Mouse (Mus musculus) lung, embryonic 16.5 days (tissue): ENCODE measurements around the gene Gm19345. TPM values are rescaled to one million over a fixed set of nuclear protein-coding genes. Genes with fewer than 3 reads are reported as not detected.
A peak's percentile ranks its signal among the peaks of the same experiment; 100 is the strongest.

Source experiments
- ATAC-seq: fragments of 200-750 bp; cut with Nextera tagmentation; 2 replicates; pipeline ENCODE4 v1.8.0; 2017; ENCODE audit warnings: low read depth, mild to moderate bottlenecking, moderate library complexity
- H3K27ac ChIP-seq: fragments of 300-500 bp; sonication (generic); 2 replicates; pipeline ENCODE4 v1.5.1; 2014; ENCODE audit warnings: mild to moderate bottlenecking, control low read depth, low read length
- H3K27me3 ChIP-seq: fragments of 300-500 bp; sonication (generic); 2 replicates; pipeline ENCODE4 v1.6.1; 2014; ENCODE audit warnings: low read depth, low read length, mixed read lengths; ENCODE audit not compliant: control insufficient read depth, insufficient read depth
- H3K36me3 ChIP-seq: fragments of 300-500 bp; sonication (generic); 2 replicates; pipeline ENCODE4 v1.6.1; 2014; ENCODE audit warnings: low read length; ENCODE audit not compliant: control insufficient read depth, insufficient read depth
- H3K4me1 ChIP-seq: fragments of 300-500 bp; sonication (generic); replicated peaks from 2 replicates; pipeline ENCODE4 v1.6.1; 2014; ENCODE audit warnings: low read length, mixed read lengths; ENCODE audit not compliant: control insufficient read depth, insufficient read depth
- H3K4me2 ChIP-seq: fragments of 300-500 bp; sonication (generic); 2 replicates; pipeline ENCODE4 v1.6.1; 2014; ENCODE audit warnings: low read depth, low read length, control low read depth
- H3K4me3 ChIP-seq: fragments of 300-500 bp; sonication (generic); 2 replicates; pipeline ENCODE4 v1.5.1; 2014; ENCODE audit warnings: mild to moderate bottlenecking, low read length, control low read depth
- H3K9ac ChIP-seq: fragments of 300-500 bp; sonication (generic); 2 replicates; pipeline ENCODE4 v1.6.1; 2014; ENCODE audit warnings: low read length, control low read depth
- H3K9me3 ChIP-seq: fragments of 300-500 bp; sonication (generic); 2 replicates; pipeline ENCODE4 v1.6.1; 2016; ENCODE audit warnings: low read length; ENCODE audit not compliant: control insufficient read depth
- WGBS: fragments of 180-500 bp; shearing (Covaris S2); extraction: QIAGEN DNeasy Blood & Tissue Kit; methylation state at CpG from one replicate; pipeline ENCODE4 v1.1.7; 2014; 5-methylcytosine and 5-hydroxymethylcytosine counted together
- polyA plus RNA-seq: library from polyadenylated mRNA; unstranded; fragments of >200 nt; fragmentation: Nextera tagmentation; extraction: Ambion mirVana; gene quantifications from 2 replicates; pipeline ENCODE4 v1.2.1, GENCODE M21; 2015

The Gm19345 gene
- polyA plus RNA-seq, 1 experiment from 2014 or later: 0.15 TPM

- WGBS: 75% methylated on average over 9 of the region's 9 CpGs
- Histone ChIP-seq H3K27ac (no peak within 1 kb of the TSS), H3K36me3 (no peaks in the 10 kb centered on the region), H3K4me2 (no peak within 1 kb of the TSS), H3K27me3 (no peaks in the 10 kb centered on the region; the same call in 1 of the 2 replicates), H3K9ac (no peak within 1 kb of the TSS), H3K4me3 (no peak within 1 kb of the TSS), H3K4me1 (no peaks in the 10 kb centered on the region), H3K9me3 (no peaks in the 10 kb centered on the region)
- ATAC-seq: no peak
Measured at GRCm38 (mm10) chr7:19861199-19861598, 9.4 kb downstream of the Gm19345 start, which contains the start of gene Ceacam16. Ceacam16 (minus strand) TSS chr7:19861299.

GRCm38 (mm10) chr7:19864241-19864640, 12.4 kb downstream of the Gm19345 start:
- no peak overlapping the region for H3K9ac ChIP-seq
- 18% methylated on average over 2 of the region's 2 CpGs for WGBS
- no peaks in the 10 kb centered on the region for H3K4me1 ChIP-seq
- no peak for ATAC-seq
- no peaks in the 10 kb centered on the region for H3K36me3 ChIP-seq
- no peak overlapping the region for H3K4me3 ChIP-seq
- no peak overlapping the region for H3K27ac ChIP-seq
- H3K4me2 ChIP-seq: no peak overlapping the region
- no peaks in the 10 kb centered on the region for H3K27me3 ChIP-seq
- H3K9me3 ChIP-seq: no peaks in the 10 kb centered on the region

- no peaks in the 10 kb centered on the region for H3K36me3 ChIP-seq
- WGBS: 51% methylated on average over 8 of the region's 8 CpGs
Measured at GRCm38 (mm10) chr7:19865246-19866036, 13.6 kb downstream of the Gm19345 start.

GRCm38 (mm10) chr7:19866490-19866889, 14.7 kb downstream of the Gm19345 start:
- Histone ChIP-seq H3K9me3 (no peaks in the 10 kb centered on the region), H3K4me3 (no peak overlapping the region), H3K9ac (no peak overlapping the region), H3K4me1 (peaks cover 1% of the 10 kb centered on the region; the same call in 1 of the 2 replicates), H3K36me3 (no peaks in the 10 kb centered on the region), H3K27me3 (no peaks in the 10 kb centered on the region), H3K4me2 (no peak overlapping the region), H3K27ac (no peak overlapping the region)
- WGBS: 75% methylated on average over 6 of the region's 6 CpGs
- ATAC-seq: no peak

More at GRCm38 (mm10) chr7:19865246-19866036, 13.6 kb downstream of the Gm19345 start:
- ATAC-seq: no peak
- Histone ChIP-seq H3K9me3 (no peaks in the 10 kb centered on the region), H3K4me2 (no peak overlapping the region), H3K4me3 (no peak overlapping the region), H3K27ac (no peak overlapping the region), H3K4me1 (no peaks in the 10 kb centered on the region), H3K27me3 (no peaks in the 10 kb centered on the region), H3K9ac (no peak overlapping the region)

- H3K9me3 ChIP-seq: no peaks in the 10 kb centered on the region
- no peak overlapping the region for H3K27ac ChIP-seq
- peaks cover 3% of the 10 kb centered on the region; the same call in 1 of the 2 replicates for H3K4me1 ChIP-seq
- H3K4me3 ChIP-seq: no peak overlapping the region
- no peaks in the 10 kb centered on the region for H3K27me3 ChIP-seq
- no peak overlapping the region for H3K9ac ChIP-seq
- no peaks in the 10 kb centered on the region for H3K36me3 ChIP-seq
- ATAC-seq: no peak
- H3K4me2 ChIP-seq: no peak overlapping the region
- 69% methylated on average over 16 of the region's 16 CpGs for WGBS
Measured at GRCm38 (mm10) chr7:19867751-19868399, 16.1 kb downstream of the Gm19345 start.

- H3K4me3 ChIP-seq: no peak overlapping the region
- H3K36me3 ChIP-seq: no peaks in the 10 kb centered on the region
- H3K4me2 ChIP-seq: no peak overlapping the region
- H3K27ac ChIP-seq: no peak overlapping the region
- ATAC-seq: 0 out of 2 replicates have a peak, but pooled peaks have one; percentile 39
- peaks cover 6% of the 10 kb centered on the region; the same call in 1 of the 2 replicates for H3K4me1 ChIP-seq
- H3K27me3 ChIP-seq: no peaks in the 10 kb centered on the region
- H3K9me3 ChIP-seq: no peaks in the 10 kb centered on the region
- 45% methylated on average over 10 of the region's 10 CpGs for WGBS
- H3K9ac ChIP-seq: no peak overlapping the region
Measured at GRCm38 (mm10) chr7:19871137-19871621, 19.4 kb downstream of the Gm19345 start.

GRCm38 (mm10) chr7:19871943-19872601, 20.3 kb downstream of the Gm19345 start:
- H3K9me3 ChIP-seq: no peaks in the 10 kb centered on the region
- H3K4me2 ChIP-seq: no peak overlapping the region
- WGBS: 37% methylated on average over 5 of the region's 5 CpGs
- H3K4me3 ChIP-seq: no peak overlapping the region
- no peak overlapping the region for H3K27ac ChIP-seq
- no peaks in the 10 kb centered on the region for H3K36me3 ChIP-seq
- no peak overlapping the region for H3K9ac ChIP-seq
- peaks cover 7% of the 10 kb centered on the region; the same call in 1 of the 2 replicates for H3K4me1 ChIP-seq
- no peak for ATAC-seq
- H3K27me3 ChIP-seq: no peaks in the 10 kb centered on the region

- ATAC-seq: peak; percentile 55
- no peaks in the 10 kb centered on the region for H3K36me3 ChIP-seq
- no peak overlapping the region for H3K27ac ChIP-seq
- 40% methylated on average over 13 of the region's 13 CpGs for WGBS
- H3K4me1 ChIP-seq: peaks cover 7% of the 10 kb centered on the region; the same call in 1 of the 2 replicates
- H3K4me2 ChIP-seq: no peak overlapping the region
- no peaks in the 10 kb centered on the region for H3K9me3 ChIP-seq
- H3K27me3 ChIP-seq: no peaks in the 10 kb centered on the region
- no peak overlapping the region for H3K9ac ChIP-seq
- H3K4me3 ChIP-seq: no peak overlapping the region
Measured at GRCm38 (mm10) chr7:19875948-19876682, 24.3 kb downstream of the Gm19345 start.
